Mouse (Mus musculus) midbrain, embryonic 16.5 days (tissue): ENCODE data around the gene Il20. TPM values are rescaled to one million over a fixed set of nuclear protein-coding genes. Genes with fewer than 3 reads are reported as not detected.

ENCODE experiments used
- ATAC-seq: fragments of 200-750 bp; cut with Nextera tagmentation; 2 replicates; pipeline ENCODE4 v1.8.0; 2017; ENCODE audit warnings: moderate TSS enrichment
- H3K27ac ChIP-seq: fragments of 300-500 bp; sonication (generic); 2 replicates; pipeline ENCODE4 v1.5.1; 2014; ENCODE audit warnings: mild to moderate bottlenecking, low read length, mixed read lengths
- H3K27me3 ChIP-seq: fragments of 300-500 bp; sonication (generic); 2 replicates; pipeline ENCODE4 v1.6.1; 2014; ENCODE audit warnings: low read depth, low read length, mixed read lengths; ENCODE audit not compliant: control insufficient read depth, insufficient read depth
- H3K36me3 ChIP-seq: fragments of 300-500 bp; sonication (generic); 2 replicates; pipeline ENCODE4 v1.6.1; 2014; ENCODE audit warnings: mild to moderate bottlenecking, low read length, moderate library complexity, mixed read lengths; ENCODE audit not compliant: control insufficient read depth, insufficient read depth
- H3K4me1 ChIP-seq: fragments of 300-500 bp; sonication (generic); 2 replicates; pipeline ENCODE4 v1.6.1; 2014; ENCODE audit warnings: mild to moderate bottlenecking, low read length, mixed read lengths; ENCODE audit not compliant: control insufficient read depth, insufficient read depth
- H3K4me2 ChIP-seq: fragments of 300-500 bp; sonication (generic); 2 replicates; pipeline ENCODE4 v1.6.1; 2014; ENCODE audit warnings: mild to moderate bottlenecking, low read length, mixed read lengths
- H3K4me3 ChIP-seq: fragments of 300-500 bp; sonication (generic); 2 replicates; pipeline ENCODE4 v1.5.1; 2014; ENCODE audit warnings: low read depth, mild to moderate bottlenecking, low read length, moderate library complexity, mixed read lengths
- H3K9ac ChIP-seq: fragments of 300-500 bp; sonication (generic); 2 replicates; pipeline ENCODE4 v1.6.1; 2014; ENCODE audit warnings: low read depth, low read length, mixed read lengths
- H3K9me3 ChIP-seq: fragments of 300-500 bp; sonication (generic); replicated peaks from 2 replicates; pipeline ENCODE4 v1.6.1; 2014; ENCODE audit warnings: mild to moderate bottlenecking, low read length, mixed read lengths; ENCODE audit not compliant: control insufficient read depth, poor library complexity, severe bottlenecking
- WGBS: fragments of 180-500 bp; shearing (Covaris S2); extraction: QIAGEN DNeasy Blood & Tissue Kit; methylation state at CpG from one replicate; pipeline ENCODE4 v1.1.7; 2014; 5-methylcytosine and 5-hydroxymethylcytosine counted together
- polyA plus RNA-seq: library from polyadenylated mRNA; unstranded; fragments of >200 nt; fragmentation: Nextera tagmentation; extraction: Ambion mirVana; gene quantifications from 2 replicates; pipeline ENCODE4 v1.2.1, GENCODE M21; 2015

Gene Il20
- polyA plus RNA-seq, 1 experiment from 2014 or later: not detected

GRCm38 (mm10) chr1:130875910-130876309 is 35.3 kb downstream of the Il20 start:
- Histone ChIP-seq H3K27ac (no peak overlapping the region), H3K9ac (no peak overlapping the region), H3K9me3 (no peaks in the 10 kb centered on the region), H3K27me3 (peaks cover 5% of the 10 kb centered on the region; the same call in 1 of the 2 replicates), H3K4me3 (no peak overlapping the region), H3K4me2 (no peak overlapping the region), H3K4me1 (no peaks in the 10 kb centered on the region), H3K36me3 (no peaks in the 10 kb centered on the region)
- no peak for ATAC-seq
- WGBS: 71% methylated on average over 3 of the region's 3 CpGs

- Histone ChIP-seq H3K27ac (no peak overlapping the region), H3K36me3 (no peaks in the 10 kb centered on the region), H3K4me1 (no peaks in the 10 kb centered on the region), H3K9me3 (no peaks in the 10 kb centered on the region), H3K9ac (no peak overlapping the region), H3K27me3 (peaks cover 5% of the 10 kb centered on the region; the same call in 1 of the 2 replicates), H3K4me3 (no peak overlapping the region), H3K4me2 (no peak overlapping the region)
- ATAC-seq: peak; percentile 74
- WGBS: 44% methylated on average over 3 of the region's 3 CpGs
Measured at GRCm38 (mm10) chr1:130875139-130875538, 36.1 kb downstream of the Il20 start.

- Histone ChIP-seq H3K9me3 (no peaks in the 10 kb centered on the region), H3K4me3 (no peak overlapping the region), H3K27ac (no peak overlapping the region), H3K36me3 (no peaks in the 10 kb centered on the region), H3K4me1 (no peaks in the 10 kb centered on the region), H3K27me3 (0 out of 2 replicates have a peak, but pooled peaks cover 5% of the 10 kb centered on the region), H3K9ac (no peak overlapping the region), H3K4me2 (no peak overlapping the region)
- ATAC-seq: no peak
- WGBS: 92% methylated on average over 2 of the region's 2 CpGs
Measured at GRCm38 (mm10) chr1:130872912-130873311, 38.3 kb downstream of the Il20 start.

- H3K27ac ChIP-seq: no peak within 1 kb of the TSS
- no peak for ATAC-seq
- 67% methylated on average over 7 of the region's 7 CpGs for WGBS
Measured at GRCm38 (mm10) chr1:130865541-130866221, 45.6 kb downstream of the Il20 start, which contains the start of gene Fcmr. Gene Fcmr, plus strand, starts transcription at chr1:130865669.

GRCm38 (mm10) chr1:130864741-130865140 is 46.5 kb downstream of the Il20 start:
- Histone ChIP-seq H3K4me1 (no peaks in the 10 kb centered on the region), H3K9ac (no peak overlapping the region), H3K9me3 (no peaks in the 10 kb centered on the region), H3K4me3 (no peak overlapping the region), H3K27me3 (no peaks in the 10 kb centered on the region), H3K4me2 (no peak overlapping the region), H3K36me3 (no peaks in the 10 kb centered on the region), H3K27ac (no peak overlapping the region)
- WGBS: 83% methylated on average over 5 of the region's 5 CpGs
- no peak for ATAC-seq

More at GRCm38 (mm10) chr1:130865541-130866221, 45.6 kb downstream of the Il20 start, which contains the start of gene Fcmr:
- no peak within 1 kb of the TSS for H3K4me3 ChIP-seq
- H3K4me2 ChIP-seq: no peak within 1 kb of the TSS
- no peaks in the 10 kb centered on the region for H3K4me1 ChIP-seq
- H3K9me3 ChIP-seq: no peaks in the 10 kb centered on the region
- no peak within 1 kb of the TSS for H3K9ac ChIP-seq
- no peaks in the 10 kb centered on the region for H3K27me3 ChIP-seq
- no peaks in the 10 kb centered on the region for H3K36me3 ChIP-seq

- no peaks in the 10 kb centered on the region for H3K36me3 ChIP-seq
- no peaks in the 10 kb centered on the region for H3K4me1 ChIP-seq
- no peak overlapping the region for H3K4me3 ChIP-seq
- no peaks in the 10 kb centered on the region for H3K27me3 ChIP-seq
- H3K9me3 ChIP-seq: no peaks in the 10 kb centered on the region
- no peak overlapping the region for H3K9ac ChIP-seq
- no peak overlapping the region for H3K4me2 ChIP-seq
- no peak for ATAC-seq
- H3K27ac ChIP-seq: no peak overlapping the region
- 95% methylated on average over 4 of the region's 4 CpGs for WGBS
Measured at GRCm38 (mm10) chr1:130864238-130864637, 47.0 kb downstream of the Il20 start.

- H3K9me3 ChIP-seq: no peaks in the 10 kb centered on the region
- no peak overlapping the region for H3K9ac ChIP-seq
- no peak overlapping the region for H3K27ac ChIP-seq
- H3K4me2 ChIP-seq: no peak overlapping the region
- H3K4me3 ChIP-seq: no peak overlapping the region
- ATAC-seq: no peak
- no peaks in the 10 kb centered on the region for H3K27me3 ChIP-seq
- no peaks in the 10 kb centered on the region for H3K36me3 ChIP-seq
- 88% methylated on average over 4 of the region's 4 CpGs for WGBS
- no peaks in the 10 kb centered on the region for H3K4me1 ChIP-seq
Measured at GRCm38 (mm10) chr1:130857456-130857855, 53.8 kb downstream of the Il20 start.

Other genes starting within 250 kb of the Il20 start
- 0.05 TPM in 1 of 2 replicates, not detected in the other for gene C4bp, start 249.8 kb downstream of the Il20 start, polyA plus RNA-seq
- not detected in 2 replicates for gene Gm29427, start 195.7 kb downstream of the Il20 start, polyA plus RNA-seq
- gene Yod1, start 194.1 kb downstream of the Il20 start, polyA plus RNA-seq: 15.3 and 17.1 TPM in 2 replicates
- gene Pfkfb2, start 182.2 kb downstream of the Il20 start, polyA plus RNA-seq: 24.1 and 26.6 TPM in 2 replicates
- gene AA986860, start 179.5 kb downstream of the Il20 start, polyA plus RNA-seq: 0.09 and 0.38 TPM in 2 replicates
- not detected in 2 replicates for gene Fcamr, start 110.5 kb downstream of the Il20 start, polyA plus RNA-seq
- gene Pigr, start 84.8 kb downstream of the Il20 start, polyA plus RNA-seq: not detected in 2 replicates
- 0.42 and 0.74 TPM in 2 replicates for gene Fcmr, start 45.8 kb downstream of the Il20 start, polyA plus RNA-seq
- gene Il24, start 24.0 kb downstream of the Il20 start, polyA plus RNA-seq: not detected in 2 replicates
- not detected in 2 replicates for gene Il19, start 28.7 kb upstream of the Il20 start, polyA plus RNA-seq
- gene Il10, start 108.4 kb upstream of the Il20 start, polyA plus RNA-seq: not detected in 2 replicates
- 12.6 and 14.9 TPM in 2 replicates for gene Mapkapk2, start 186.4 kb upstream of the Il20 start, polyA plus RNA-seq
- gene Dyrk3, start 226.9 kb upstream of the Il20 start, polyA plus RNA-seq: 14.1 and 17.4 TPM in 2 replicates
- 46.8 and 51.1 TPM in 2 replicates for gene Eif2d, start 241.7 kb upstream of the Il20 start, polyA plus RNA-seq